Mouse (Mus musculus): ENCODE results near the gene Erich3. TPM values are rescaled to one million over a fixed set of nuclear protein-coding genes. Genes with fewer than 3 reads are reported as not detected.

Gene Erich3
- polyA plus RNA-seq (2015; fragmentation: Illumina TruSeq; extraction: RNeasy Lipid Tissue Mini Kit (QIAGEN cat#74804); ENCODE audit: low read depth, low replicate concordance) = 11.4 TPM

GRCm38 (mm10) chr3:154663545-154663944 lies at the start of gene Erich3:
Gene Erich3 (plus strand): TSS chr3:154663859.

Other genes starting within 250 kb of the Erich3 start
- gene Cryz, start 67.1 kb upstream of the Erich3 start, polyA plus RNA-seq (2015; fragmentation: Illumina TruSeq; extraction: RNeasy Lipid Tissue Mini Kit (QIAGEN cat#74804); ENCODE audit: low read depth, low replicate concordance) = 21.6 TPM
- gene Tyw3, start 66.8 kb upstream of the Erich3 start, polyA plus RNA-seq (2015; fragmentation: Illumina TruSeq; extraction: RNeasy Lipid Tissue Mini Kit (QIAGEN cat#74804); ENCODE audit: low read depth, low replicate concordance) = 9.4 TPM